Mouse (Mus musculus): ENCODE results near the gene Rpp25. TPM values are rescaled to one million over a fixed set of nuclear protein-coding genes. Genes with fewer than 3 reads are reported as not detected.

The Rpp25 gene
- polyA plus RNA-seq, 1 experiment, result 15.1 TPM

DNA sequence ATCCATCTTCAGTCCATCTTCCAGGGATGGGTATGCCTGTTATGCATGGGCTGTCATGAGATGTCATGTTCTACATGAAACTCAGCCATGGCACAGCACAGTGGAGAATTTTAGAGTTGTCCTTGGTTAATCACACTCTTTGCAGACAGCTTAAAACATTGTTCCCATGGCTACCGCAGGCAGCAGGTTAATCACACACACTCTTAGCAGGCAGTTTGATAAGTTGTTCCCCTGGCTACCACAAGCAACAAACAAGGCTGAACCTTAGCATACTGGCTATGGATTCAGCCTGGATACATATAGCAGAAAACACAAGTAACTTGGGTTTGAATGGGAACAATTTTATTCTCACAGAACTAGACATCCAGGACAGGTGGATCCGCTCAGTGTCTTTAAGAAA lies 10.3 kb upstream of the Rpp25 start:
- no peak overlapping the region for H3K4me3 ChIP-seq (ENCODE audit: insufficient read depth, low read length)
- H3K27ac ChIP-seq (ENCODE audit: insufficient read depth, low read length), result no peak overlapping the region
- no peak for TF ChIP-seq POLR2A (IDR thresholded peaks at IDR 0.05; ENCODE audit: extremely low read depth, insufficient read depth, low read length)
- TF ChIP-seq CTCF (IDR thresholded peaks at IDR 0.05; ENCODE audit: extremely low read depth, insufficient read depth, low read length), result no peak
- no peaks in the 10 kb centered on the region for H3K4me1 ChIP-seq (ENCODE audit: control insufficient read depth, insufficient read depth, low read length)

DNA sequence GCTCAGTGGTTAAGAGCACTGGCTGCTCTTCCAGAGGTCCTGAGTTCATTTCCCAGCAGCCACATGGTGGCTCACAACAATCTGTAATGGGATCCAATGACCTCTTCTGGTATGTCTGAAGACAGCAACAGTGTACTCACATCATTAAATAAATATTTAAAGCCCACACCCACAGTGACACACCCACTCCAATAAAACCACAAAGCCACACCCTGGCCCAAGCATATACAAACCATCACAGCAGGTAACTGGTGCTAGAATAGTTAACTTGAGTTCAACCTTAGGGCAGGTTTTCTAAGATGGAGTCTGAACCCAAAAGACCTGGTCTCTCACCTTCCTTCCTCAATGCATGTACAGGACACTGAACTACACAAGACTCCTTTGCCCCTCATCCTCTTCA lies 8.9 kb upstream of the Rpp25 start:
- H3K4me3 ChIP-seq (ENCODE audit: insufficient read depth, low read length), result no peak overlapping the region
- no peak overlapping the region for H3K27ac ChIP-seq (ENCODE audit: insufficient read depth, low read length)
- H3K4me1 ChIP-seq (ENCODE audit: control insufficient read depth, insufficient read depth, low read length), result no peaks in the 10 kb centered on the region
- TF ChIP-seq POLR2A (IDR thresholded peaks at IDR 0.05; ENCODE audit: extremely low read depth, insufficient read depth, low read length) (no peak), CTCF (IDR thresholded peaks at IDR 0.05; ENCODE audit: extremely low read depth, insufficient read depth, low read length) (no peak)

DNA sequence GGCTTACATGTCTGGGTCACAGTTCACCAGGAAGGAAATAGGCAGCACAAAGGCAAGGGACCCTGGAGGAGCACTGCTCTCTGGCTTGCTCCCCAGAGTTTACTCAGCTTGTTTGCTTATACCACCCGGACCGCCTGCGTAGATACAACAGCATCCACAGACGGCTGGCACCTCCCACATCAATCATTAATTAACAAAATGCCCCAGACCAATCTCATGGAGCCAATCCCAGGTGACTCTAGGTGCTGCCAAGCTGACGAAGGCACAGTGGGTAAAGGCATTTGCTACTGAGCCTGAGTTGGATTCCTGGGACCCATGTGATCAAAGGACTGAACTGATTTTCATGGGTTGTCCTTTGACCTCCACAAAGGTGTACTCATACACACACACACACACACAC lies 6.6 kb upstream of the Rpp25 start:
- TF ChIP-seq POLR2A (IDR thresholded peaks at IDR 0.05; ENCODE audit: extremely low read depth, insufficient read depth, low read length), result no peak
- no peak for TF ChIP-seq CTCF (IDR thresholded peaks at IDR 0.05; ENCODE audit: extremely low read depth, insufficient read depth, low read length)
- no peak overlapping the region for H3K4me3 ChIP-seq (ENCODE audit: insufficient read depth, low read length)
- H3K4me1 ChIP-seq (ENCODE audit: control insufficient read depth, insufficient read depth, low read length), result no peaks in the 10 kb centered on the region

GRCm38 (mm10) chr9:57498536-57498935 lies 5.3 kb upstream of the Rpp25 start:
- TF ChIP-seq CTCF (IDR thresholded peaks at IDR 0.05; ENCODE audit: extremely low read depth, insufficient read depth, low read length) (no peak), POLR2A (IDR thresholded peaks at IDR 0.05; ENCODE audit: extremely low read depth, insufficient read depth, low read length) (no peak)
- Histone ChIP-seq H3K27ac (ENCODE audit: insufficient read depth, low read length) (no peak overlapping the region), H3K4me1 (ENCODE audit: control insufficient read depth, insufficient read depth, low read length) (no peaks in the 10 kb centered on the region), H3K4me3 (ENCODE audit: insufficient read depth, low read length) (no peak overlapping the region)

More for the DNA sequence above, 6.6 kb upstream of the Rpp25 start:
- no peak overlapping the region for H3K27ac ChIP-seq (ENCODE audit: insufficient read depth, low read length)

GRCm38 (mm10) chr9:57501452-57501851 lies 2.4 kb upstream of the Rpp25 start:
- H3K4me3 ChIP-seq (ENCODE audit: insufficient read depth, low read length), result peak overlapping the region; percentile 43
- H3K27ac ChIP-seq (ENCODE audit: insufficient read depth, low read length), result no peak overlapping the region
- no peak for TF ChIP-seq POLR2A (IDR thresholded peaks at IDR 0.05; ENCODE audit: extremely low read depth, insufficient read depth, low read length)
- no peak for TF ChIP-seq CTCF (IDR thresholded peaks at IDR 0.05; ENCODE audit: extremely low read depth, insufficient read depth, low read length)
- H3K4me1 ChIP-seq (ENCODE audit: control insufficient read depth, insufficient read depth, low read length), result no peaks in the 10 kb centered on the region

- TF ChIP-seq POLR2A (IDR thresholded peaks at IDR 0.05; ENCODE audit: extremely low read depth, insufficient read depth, low read length), result no peak
- Histone ChIP-seq H3K27ac (ENCODE audit: insufficient read depth, low read length) (no peak overlapping the region), H3K4me3 (ENCODE audit: insufficient read depth, low read length) (peak overlapping the region; percentile 43), H3K4me1 (ENCODE audit: control insufficient read depth, insufficient read depth, low read length) (no peaks in the 10 kb centered on the region)
These were observed 2.0 kb upstream of the Rpp25 start for GRCm38 (mm10) chr9:57501861-57502260.

GRCm38 (mm10) chr9:57502911-57503621 lies 760 bp upstream of the Rpp25 start:
- Histone ChIP-seq H3K4me3 (ENCODE audit: insufficient read depth, low read length) (peak overlapping the region; percentile 43), H3K27ac (ENCODE audit: insufficient read depth, low read length) (peak overlapping the region; percentile 11; the same call in 1 of the 2 replicates), H3K4me1 (ENCODE audit: control insufficient read depth, insufficient read depth, low read length) (no peaks in the 10 kb centered on the region)
- TF ChIP-seq POLR2A (IDR thresholded peaks at IDR 0.05; ENCODE audit: extremely low read depth, insufficient read depth, low read length) (no peak), CTCF (IDR thresholded peaks at IDR 0.05; ENCODE audit: extremely low read depth, insufficient read depth, low read length) (no peak)

- H3K4me1 ChIP-seq (ENCODE audit: control insufficient read depth, insufficient read depth, low read length), result no peaks in the 10 kb centered on the region
These were observed 515 bp downstream of the Rpp25 start for GRCm38 (mm10) chr9:57504381-57504700.

DNA sequence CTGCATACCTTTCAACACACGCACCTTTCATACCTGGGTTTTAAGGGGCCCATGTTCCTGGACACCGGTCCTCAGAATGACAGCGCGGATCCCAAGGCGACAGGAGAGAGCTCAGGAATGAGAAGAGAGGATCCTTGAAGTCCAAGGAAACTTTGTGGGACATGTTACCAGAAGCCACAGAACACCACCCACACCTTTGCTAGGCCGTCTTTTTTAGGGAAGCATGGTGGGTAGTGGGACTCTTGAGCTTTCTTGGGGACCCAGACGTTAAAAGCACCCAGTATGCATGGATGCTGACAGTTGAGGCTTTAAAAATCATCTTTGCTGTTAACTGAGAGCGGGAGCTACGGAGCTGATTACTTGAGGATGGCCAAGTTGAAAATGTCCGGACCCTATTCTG lies 1.1 kb downstream of the Rpp25 start:
- Histone ChIP-seq H3K4me1 (ENCODE audit: control insufficient read depth, insufficient read depth, low read length) (no peaks in the 10 kb centered on the region), H3K4me3 (ENCODE audit: insufficient read depth, low read length) (peak overlapping the region; percentile 43; the same call in 1 of the 2 replicates), H3K27ac (ENCODE audit: insufficient read depth, low read length) (no peak overlapping the region)
- TF ChIP-seq POLR2A (IDR thresholded peaks at IDR 0.05; ENCODE audit: extremely low read depth, insufficient read depth, low read length) (no peak), CTCF (IDR thresholded peaks at IDR 0.05; ENCODE audit: extremely low read depth, insufficient read depth, low read length) (no peak)

More at GRCm38 (mm10) chr9:57504381-57504700, 515 bp downstream of the Rpp25 start:
- Histone ChIP-seq H3K27ac (ENCODE audit: insufficient read depth, low read length) (no peak overlapping the region), H3K4me3 (ENCODE audit: insufficient read depth, low read length) (peak overlapping the region; percentile 43)
- no peak for TF ChIP-seq CTCF (IDR thresholded peaks at IDR 0.05; ENCODE audit: extremely low read depth, insufficient read depth, low read length)
- TF ChIP-seq POLR2A (IDR thresholded peaks at IDR 0.05; ENCODE audit: extremely low read depth, insufficient read depth, low read length), result no peak

GRCm38 (mm10) chr9:57505700-57506099 lies 1.9 kb downstream of the Rpp25 start:
- TF ChIP-seq POLR2A (IDR thresholded peaks at IDR 0.05; ENCODE audit: extremely low read depth, insufficient read depth, low read length) (no peak), CTCF (IDR thresholded peaks at IDR 0.05; ENCODE audit: extremely low read depth, insufficient read depth, low read length) (no peak)
- Histone ChIP-seq H3K4me3 (ENCODE audit: insufficient read depth, low read length) (no peak overlapping the region), H3K27ac (ENCODE audit: insufficient read depth, low read length) (no peak overlapping the region)

More at GRCm38 (mm10) chr9:57505700-57506099, 1.9 kb downstream of the Rpp25 start:
- no peaks in the 10 kb centered on the region for H3K4me1 ChIP-seq (ENCODE audit: control insufficient read depth, insufficient read depth, low read length)

Data from cortical plate, adult 2 months (tissue).